Mouse (Mus musculus) right cerebral cortex, adult 18-20 months (tissue): ENCODE measurements at regions not wholly inside any gene's neighbourhood (a gene's known extent, or its start where the extent isn't known, plus 50 kb on each side); places are given as distances from the start of the nearest gene placed in this dataset.

Experiments used
- DNase-seq: peaks from one replicate; pipeline ENCODE4 v3.0.0; 2022; ENCODE audit warnings: mixed read lengths

DNA sequence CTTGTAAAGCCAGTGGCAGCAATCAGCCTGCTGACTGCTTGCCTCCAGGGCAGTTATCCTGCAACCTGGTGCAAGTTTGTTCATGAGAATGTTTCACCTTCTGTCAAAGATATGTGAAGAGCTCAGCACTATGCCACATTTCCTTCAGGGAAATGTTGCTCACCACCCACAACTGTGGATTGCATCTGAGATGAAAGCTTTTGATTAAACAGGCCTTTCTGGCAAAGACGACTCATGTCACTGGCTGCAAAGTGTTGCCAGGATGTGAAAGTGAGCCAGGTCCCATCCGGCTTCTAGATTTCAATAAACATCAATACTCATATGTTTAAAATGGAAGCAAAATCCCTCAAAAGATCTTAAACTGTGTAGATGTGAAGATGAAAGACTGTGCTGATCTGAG lies 2121.0 kb downstream of the Gm37988 start:
- DNase-seq: no peak

- no peak for DNase-seq
Measured at GRCm38 (mm10) chr1:6931876-6932275, 2124.2 kb downstream of the Gm37988 start.

GRCm38 (mm10) chr1:6969838-6970237 lies 2162.1 kb downstream of the Gm37988 start:
- no peak for DNase-seq

- no peak for DNase-seq
Measured at GRCm38 (mm10) chr1:6973749-6974327, 2166.1 kb downstream of the Gm37988 start.

DNA sequence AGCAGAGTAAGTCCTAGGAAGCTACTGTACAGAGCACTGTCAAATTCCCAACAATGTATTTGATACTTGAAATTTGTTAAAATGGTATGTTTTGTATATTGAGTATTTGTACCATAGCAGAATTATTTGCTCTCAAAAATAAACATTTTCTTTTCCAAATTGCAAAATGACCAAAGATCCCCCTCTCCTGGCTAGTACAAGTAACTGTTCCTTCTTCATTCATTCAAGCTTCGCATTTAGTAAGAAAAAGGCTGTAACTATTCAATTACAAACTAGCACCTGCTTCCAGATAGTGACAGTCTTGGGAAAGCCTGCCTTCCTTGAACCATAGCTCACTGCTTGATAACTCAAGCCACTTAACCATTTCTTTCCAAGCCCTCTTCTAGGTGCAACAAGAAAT lies 2171.9 kb downstream of the Gm37988 start:
- DNase-seq: no peak

- no peak for DNase-seq
Measured at GRCm38 (mm10) chr1:6984226-6984625, 2176.5 kb downstream of the Gm37988 start.

GRCm38 (mm10) chr1:6997611-6998010 lies 2189.9 kb downstream of the Gm37988 start:
- DNase-seq: no peak

DNA sequence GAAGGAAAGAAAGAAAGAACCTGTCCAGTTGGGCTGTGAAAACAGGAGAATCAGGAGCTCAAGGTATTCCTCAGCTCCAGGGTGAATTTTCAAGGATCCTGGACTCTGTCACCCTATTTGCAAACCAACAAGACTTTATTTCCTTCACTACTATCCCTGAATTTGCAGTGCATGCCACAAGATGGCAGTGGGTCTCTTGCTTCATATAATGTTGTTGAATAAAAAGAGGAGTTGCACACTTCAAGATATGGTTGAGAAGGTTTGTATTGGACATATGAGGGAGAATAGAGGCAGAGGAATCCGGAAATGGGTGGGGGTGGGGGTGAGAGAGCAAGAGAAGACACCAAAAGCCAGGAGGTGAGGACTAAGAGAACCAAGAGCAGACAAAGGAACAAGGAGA lies 2202.5 kb downstream of the Gm37988 start:
- DNase-seq: peak; percentile 40
